Mouse (Mus musculus) Muller cell, postnatal 12 days (primary cell): ENCODE data around the gene Bcr.

ENCODE experiments used
- DNase-seq: peaks from one replicate; pipeline ENCODE4 v3.0.0-alpha.2; 2015; ENCODE audit errors: inconsistent ontology term

Gene Bcr

GRCm38 (mm10) chr10:75182151-75182774 lies 121.9 kb downstream of the Bcr start:
- DNase-seq: peak; percentile 60

- no peak for DNase-seq
Observed at GRCm38 (mm10) chr10:75184826-75185225, 124.4 kb downstream of the Bcr start.

- DNase-seq: no peak
Observed at GRCm38 (mm10) chr10:75186551-75186950, 126.2 kb downstream of the Bcr start.

- DNase-seq: no peak
Observed at GRCm38 (mm10) chr10:75187366-75188056, 127.1 kb downstream of the Bcr start.

- no peak for DNase-seq
Observed at GRCm38 (mm10) chr10:75191647-75192046, 131.3 kb downstream of the Bcr start.

GRCm38 (mm10) chr10:75197817-75198216 lies 137.4 kb downstream of the Bcr start:
- DNase-seq: no peak

GRCm38 (mm10) chr10:75200733-75201132 lies 140.3 kb downstream of the Bcr start:
- no peak for DNase-seq

GRCm38 (mm10) chr10:75206192-75206591 lies 145.8 kb downstream of the Bcr start:
- DNase-seq: no peak

GRCm38 (mm10) chr10:75210841-75211240 lies 150.4 kb downstream of the Bcr start:
- DNase-seq: no peak

- peak; percentile 99 for DNase-seq
Observed at GRCm38 (mm10) chr10:75211807-75212645, 151.6 kb downstream of the Bcr start, which contains the start of gene Specc1l. Gene Specc1l, plus strand, starts transcription at chr10:75212073.

GRCm38 (mm10) chr10:75212981-75213380 lies 152.6 kb downstream of the Bcr start:
- no peak for DNase-seq

- DNase-seq: no peak
Observed at GRCm38 (mm10) chr10:75220722-75221121, 160.3 kb downstream of the Bcr start.

GRCm38 (mm10) chr10:75221936-75222610 lies 161.7 kb downstream of the Bcr start:
- DNase-seq: peak; percentile 76

- DNase-seq: no peak
Observed at GRCm38 (mm10) chr10:75222611-75222998, 162.2 kb downstream of the Bcr start.

GRCm38 (mm10) chr10:75224154-75224553 lies 163.8 kb downstream of the Bcr start:
- no peak for DNase-seq

- no peak for DNase-seq
Observed at GRCm38 (mm10) chr10:75224630-75225029, 164.2 kb downstream of the Bcr start.

- no peak for DNase-seq
Observed at GRCm38 (mm10) chr10:75227381-75227780, 167.0 kb downstream of the Bcr start.

GRCm38 (mm10) chr10:75230572-75230971 lies 170.2 kb downstream of the Bcr start:
- no peak for DNase-seq

GRCm38 (mm10) chr10:75231876-75232275 lies 171.5 kb downstream of the Bcr start:
- no peak for DNase-seq

- no peak for DNase-seq
Observed at GRCm38 (mm10) chr10:75232612-75233155, 172.3 kb downstream of the Bcr start.

- no peak for DNase-seq
Observed at GRCm38 (mm10) chr10:75233489-75233888, 173.1 kb downstream of the Bcr start.
